Mouse (Mus musculus) bone marrow, adult 2 months (tissue): ENCODE results near the gene Epdr1.

Experiments
- CTCF ChIP-seq: fragments of 200-500 bp; IDR thresholded peaks from 2 replicates; pipeline ENCODE4 v1.5.1; 2011; ENCODE audit warnings: low read length, control low read depth; ENCODE audit not compliant: control insufficient read depth, insufficient read depth
- POLR2A ChIP-seq: fragments of 200-500 bp; IDR thresholded peaks from 2 replicates; pipeline ENCODE4 v1.6.1; 2011; ENCODE audit warnings: low read depth, mild to moderate bottlenecking, control low read depth, low read length, borderline replicate concordance; ENCODE audit not compliant: control insufficient read depth

DNA sequence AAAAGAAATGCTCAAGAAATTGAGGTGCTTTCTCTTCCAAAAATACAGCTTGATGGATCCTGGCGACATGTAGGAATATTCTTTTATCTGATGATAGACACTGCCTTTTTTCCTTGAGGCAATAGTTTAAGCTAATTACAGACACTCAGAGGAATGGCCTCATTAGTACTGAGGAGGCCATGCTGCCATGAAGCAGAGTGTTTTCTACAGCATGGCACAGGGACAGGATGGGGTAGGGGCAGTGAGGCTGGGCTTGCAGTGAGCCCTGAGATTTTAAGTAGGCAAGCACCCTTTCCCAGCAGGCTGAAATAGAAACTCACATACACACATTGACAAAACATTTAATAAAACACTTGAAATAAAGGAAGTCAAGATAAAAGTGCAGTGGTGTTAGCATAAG, 17.2 kb downstream of the Epdr1 start:
- TF ChIP-seq CTCF (no peak), POLR2A (no peak)
